Mouse (Mus musculus) kidney, adult 11 months (tissue): ENCODE data around the gene Rbm47.

Experiments used
- DNase-seq: peaks from one replicate; pipeline ENCODE4 v3.0.0; 2022

Gene Rbm47

DNA sequence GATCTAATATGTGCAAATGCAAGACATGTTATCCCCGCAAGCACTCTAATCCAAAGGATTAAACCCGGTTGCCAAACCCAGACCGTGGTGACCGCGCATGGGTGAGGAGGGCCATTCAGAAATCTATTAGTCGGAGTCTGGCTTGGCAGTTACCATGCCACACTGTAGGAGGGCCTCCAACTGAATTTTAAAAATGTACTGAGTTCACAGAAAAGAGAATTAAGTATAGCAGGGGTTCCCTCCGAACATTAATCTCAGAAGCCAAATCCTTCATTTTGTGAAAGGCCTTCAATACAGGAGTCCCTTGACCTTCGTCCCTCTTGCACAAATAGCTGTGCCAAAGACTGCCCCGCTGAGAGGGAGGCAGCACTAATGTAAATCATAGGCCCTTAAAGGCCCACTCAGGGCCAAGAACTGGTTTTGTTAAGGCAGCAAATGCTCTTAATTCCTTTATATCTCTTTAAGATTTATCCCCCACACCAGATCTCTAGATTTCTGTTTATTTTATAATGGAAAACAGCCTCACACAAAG is 16.4 kb downstream of the Rbm47 start:
- DNase-seq = peak; percentile 35

GRCm38 (mm10) chr5:66154616-66155015 is 18.3 kb downstream of the Rbm47 start:
- DNase-seq = no peak

- no peak for DNase-seq
Measured at GRCm38 (mm10) chr5:66153486-66153885, 19.4 kb downstream of the Rbm47 start.

DNA sequence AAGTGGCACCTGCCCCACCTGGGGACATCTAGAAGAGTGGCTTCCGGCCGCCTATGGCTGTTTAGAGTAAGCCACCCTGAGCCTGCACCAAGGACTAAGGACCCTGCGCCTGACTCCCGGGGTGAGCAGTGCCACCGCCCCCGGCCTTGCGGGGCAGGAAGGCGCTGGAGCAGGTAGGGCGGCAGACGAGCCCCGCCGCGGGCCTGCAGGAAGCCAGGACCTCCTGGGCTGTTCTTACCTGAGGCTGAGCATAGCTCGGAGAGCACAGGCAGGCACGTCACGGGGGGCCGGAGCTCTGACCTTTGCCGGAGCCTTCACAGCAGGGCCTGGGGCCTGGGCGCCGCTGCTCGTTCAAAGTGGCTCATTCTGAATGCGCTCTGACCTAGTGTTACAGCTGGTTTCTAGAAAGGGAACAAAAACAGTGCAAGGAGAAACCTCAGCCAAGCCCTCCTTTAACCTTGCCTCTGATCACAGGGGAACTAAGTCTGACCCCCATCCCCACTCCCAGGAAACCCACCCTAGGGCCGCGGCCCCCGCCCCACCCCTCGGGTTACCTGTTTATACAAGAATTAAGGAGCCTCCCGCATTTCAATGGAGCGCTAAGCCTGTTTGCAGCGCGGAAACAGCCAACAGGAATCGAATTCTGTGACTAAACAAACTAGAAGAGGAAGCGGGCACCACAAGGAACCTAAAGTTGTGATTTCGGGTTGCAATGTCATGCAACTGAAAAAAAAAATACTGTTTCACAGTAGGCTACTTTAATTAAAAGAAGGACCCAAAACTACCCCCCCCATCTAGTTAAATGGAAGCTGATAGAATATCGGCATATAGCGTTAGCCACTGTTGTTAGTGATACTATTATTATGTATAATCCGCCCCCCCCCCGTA is 21.4 kb downstream of the Rbm47 start:
- DNase-seq = peak; percentile 75

- peak; percentile 82 for DNase-seq
Measured at GRCm38 (mm10) chr5:66150706-66151300, 22.1 kb downstream of the Rbm47 start.

- no peak for DNase-seq
Measured at GRCm38 (mm10) chr5:66150106-66150705, 22.7 kb downstream of the Rbm47 start.

- DNase-seq = no peak
Measured at GRCm38 (mm10) chr5:66149571-66149970, 23.3 kb downstream of the Rbm47 start.

DNA sequence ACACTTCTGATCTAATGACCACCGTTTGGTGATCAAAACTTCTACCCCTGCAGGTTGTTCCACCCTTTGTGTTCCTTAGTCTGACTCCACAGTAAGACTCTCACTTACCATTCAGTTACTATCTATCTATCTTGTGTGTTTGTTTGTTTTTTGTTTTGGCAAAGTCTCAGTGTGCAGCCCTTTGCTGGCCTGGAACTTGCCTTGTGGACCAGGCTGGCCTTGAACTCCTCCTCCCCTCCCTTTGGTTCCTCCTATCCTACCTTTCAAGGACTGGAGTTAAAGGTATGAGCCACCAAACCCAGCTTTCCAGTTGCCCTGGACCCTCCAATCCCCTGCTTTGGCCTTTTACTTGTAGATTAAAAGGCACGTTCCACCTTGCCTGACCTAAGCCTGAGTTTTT is 23.8 kb downstream of the Rbm47 start:
- no peak for DNase-seq

DNA sequence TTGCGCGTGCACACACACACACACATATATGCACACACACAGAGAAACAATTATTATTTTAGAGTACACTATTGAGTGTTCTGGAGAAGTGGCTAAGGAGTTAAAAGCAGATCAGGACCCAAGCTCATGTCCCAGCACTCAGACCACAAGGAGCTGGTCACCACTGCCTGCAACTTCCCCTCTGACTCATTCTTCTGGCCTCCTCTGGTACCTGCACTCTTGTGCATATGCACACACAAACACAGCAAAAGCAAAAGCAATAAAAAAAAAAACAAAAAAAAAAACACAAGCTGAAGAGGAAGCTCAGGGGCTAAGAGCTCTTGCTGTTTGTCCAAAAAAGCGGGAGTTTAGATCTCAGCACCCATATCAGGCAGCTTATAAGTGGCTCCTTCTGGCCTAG is 25.6 kb downstream of the Rbm47 start:
- DNase-seq = no peak

DNA sequence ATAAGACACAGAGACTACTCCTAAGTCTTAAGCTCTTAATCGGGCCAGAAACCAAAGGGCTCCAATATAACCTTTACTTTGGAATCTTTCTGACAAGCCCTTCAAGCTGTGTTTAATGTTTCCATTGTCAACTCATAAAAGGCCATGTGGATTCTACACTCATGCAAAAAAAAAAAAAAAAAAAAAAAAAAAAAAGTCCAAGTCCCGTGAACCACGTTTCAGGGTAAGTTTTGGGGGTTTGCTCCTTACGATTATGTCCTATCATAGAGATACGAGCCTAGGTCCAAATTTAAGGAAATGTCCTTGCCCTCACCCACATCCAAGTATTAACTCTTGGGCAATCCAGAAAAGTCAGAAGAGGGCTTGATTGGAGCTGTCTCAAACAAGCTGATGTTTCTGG is 27.3 kb downstream of the Rbm47 start:
- DNase-seq = no peak

DNA sequence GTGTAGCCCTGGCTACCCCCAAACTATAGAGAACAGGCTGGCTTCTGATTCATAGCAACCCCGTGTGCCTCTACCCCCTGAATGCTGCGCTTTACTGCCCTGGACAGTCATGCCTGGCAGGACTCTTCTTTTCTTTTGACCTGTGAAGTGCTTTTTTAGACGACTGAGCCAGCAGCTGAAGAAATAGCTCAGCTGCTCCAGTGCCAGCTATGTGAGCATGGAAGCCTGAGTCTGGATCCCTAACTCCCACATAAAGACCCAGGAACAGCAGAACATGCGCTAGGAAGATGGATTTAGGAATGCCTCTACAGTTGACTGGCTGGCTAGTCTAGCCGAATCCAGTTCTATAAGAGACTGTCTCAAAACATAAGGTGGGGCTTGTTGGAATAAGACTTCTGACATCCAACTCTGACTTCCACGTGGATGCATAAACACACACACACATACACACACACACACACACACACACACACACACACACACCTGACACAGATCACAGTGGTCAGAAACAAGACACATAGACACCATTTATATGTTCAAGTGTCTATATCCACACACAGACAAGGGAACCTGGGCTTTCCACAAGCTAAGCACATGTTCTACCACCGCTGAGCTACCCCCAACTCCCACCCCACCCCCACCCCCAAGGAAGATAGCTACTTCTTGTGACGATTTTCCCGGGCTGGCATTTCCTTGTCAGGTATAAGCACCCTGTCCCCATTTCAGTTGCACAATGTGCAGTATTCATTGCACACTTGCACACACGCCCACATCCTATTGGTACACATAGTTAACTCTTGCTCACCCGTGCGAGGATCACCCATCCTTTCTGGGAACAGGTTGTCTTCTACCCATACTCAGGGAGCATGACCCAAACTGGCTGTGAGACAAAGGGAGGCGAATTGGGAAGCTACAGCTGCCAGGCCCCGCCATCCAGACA is 29.6 kb downstream of the Rbm47 start:
- DNase-seq = no peak

DNA sequence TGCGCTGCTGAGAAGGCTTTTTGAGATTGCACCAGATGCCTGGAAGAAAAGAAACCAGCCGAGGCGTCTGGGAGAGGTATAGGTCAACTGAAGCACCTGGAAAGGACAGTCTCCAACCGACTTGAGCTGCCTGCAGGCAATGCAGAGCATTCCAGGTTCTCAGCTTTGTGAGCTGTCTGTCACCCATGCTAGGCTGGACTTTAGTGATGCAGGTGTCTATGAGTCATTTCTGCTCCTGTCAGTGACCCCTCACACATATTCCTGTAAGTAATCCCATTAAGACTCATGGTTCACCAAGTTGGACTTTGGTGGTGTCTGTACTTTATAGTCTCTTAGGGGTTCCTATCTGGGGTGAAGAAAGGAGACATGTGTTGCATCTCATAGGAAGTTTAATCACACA is 31.4 kb downstream of the Rbm47 start:
- no peak for DNase-seq

DNA sequence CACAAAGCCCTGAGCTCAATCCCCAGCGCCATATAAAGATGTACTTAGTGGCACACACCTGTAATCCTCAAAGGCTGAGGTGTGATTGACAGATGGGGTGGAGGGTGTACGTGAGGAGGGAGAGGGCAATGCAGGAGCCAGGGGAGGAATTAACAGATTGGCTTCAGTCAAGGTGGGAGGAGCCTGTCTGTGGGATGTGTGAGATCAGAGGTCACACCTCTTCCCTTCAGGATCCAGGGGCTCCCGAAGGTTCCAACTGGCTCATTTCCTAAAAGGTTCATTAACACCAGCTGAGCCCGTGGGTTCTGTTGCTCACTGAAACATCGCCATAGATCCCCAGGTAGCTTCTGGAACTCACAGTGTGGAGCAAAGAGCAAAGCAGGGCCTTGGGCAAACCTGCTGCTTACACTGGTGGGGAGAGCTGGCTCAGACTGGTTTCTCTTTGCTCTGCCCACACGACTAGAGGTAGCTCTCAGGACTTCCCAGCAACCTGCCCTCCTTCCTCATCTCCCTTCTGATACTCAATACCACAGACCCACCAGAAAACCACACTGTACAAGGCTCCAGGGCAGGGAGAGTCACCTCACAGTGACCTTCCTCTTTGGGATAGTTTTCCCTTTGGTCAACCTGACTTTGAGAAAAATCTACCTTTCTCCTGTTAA is 33.2 kb downstream of the Rbm47 start:
- DNase-seq = peak; percentile 67

- DNase-seq = no peak
Measured at GRCm38 (mm10) chr5:66139171-66139570, 33.7 kb downstream of the Rbm47 start.

DNA sequence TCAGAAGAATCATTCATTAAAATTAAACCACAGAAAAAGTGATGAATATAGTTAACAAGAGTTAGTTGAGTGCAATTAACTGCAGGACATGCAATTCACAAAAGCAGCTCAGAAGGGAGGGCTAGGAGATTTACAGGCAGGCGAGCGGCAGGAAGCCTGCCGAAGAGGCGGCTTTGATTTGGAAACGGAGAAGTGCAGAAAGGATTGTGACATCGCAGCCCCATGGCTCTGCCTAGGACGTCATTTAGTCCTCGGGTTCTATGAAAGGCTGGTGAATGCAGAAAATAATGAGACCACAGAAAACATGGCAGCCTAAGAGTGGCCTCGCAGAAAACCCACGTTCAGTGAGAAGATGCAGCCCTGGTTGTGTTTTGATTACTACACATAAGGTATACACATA is 34.3 kb downstream of the Rbm47 start:
- DNase-seq = no peak

DNA sequence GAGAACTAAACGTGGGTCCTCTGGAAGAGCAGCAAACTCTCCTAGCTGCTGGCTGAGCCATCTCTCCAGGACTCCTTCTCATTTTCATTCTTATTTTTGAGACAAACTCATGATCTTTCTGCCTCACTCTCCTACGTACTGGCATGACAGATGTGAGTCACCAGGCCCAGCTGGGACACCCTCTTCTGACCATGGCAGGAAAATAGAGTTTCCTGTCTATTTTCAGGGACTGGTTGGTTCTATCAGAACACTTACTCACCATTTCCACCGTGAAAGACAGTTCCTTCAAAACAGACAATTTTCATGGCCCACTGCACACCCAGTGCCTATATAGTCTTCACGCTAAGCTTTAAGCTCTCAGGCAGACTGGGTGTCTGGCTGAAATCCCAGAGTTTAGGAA is 35.7 kb downstream of the Rbm47 start:
- DNase-seq = no peak

DNA sequence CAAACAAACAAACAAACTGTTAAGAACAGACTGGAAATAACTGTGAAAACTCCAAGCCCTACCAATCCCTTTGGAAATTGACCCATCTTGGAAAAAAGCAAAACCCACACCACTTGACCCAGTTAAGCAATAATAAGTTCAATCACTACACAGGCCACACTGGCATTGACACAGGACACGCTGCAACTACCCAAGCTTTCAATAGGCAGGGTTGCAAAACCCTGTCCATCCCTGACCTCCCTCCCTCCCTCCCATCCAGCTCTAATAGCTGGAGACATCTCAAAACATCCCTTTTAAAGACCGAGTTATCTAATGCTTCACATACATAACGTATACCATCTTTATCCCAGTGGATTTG is 37.1 kb downstream of the Rbm47 start:
- DNase-seq = no peak

GRCm38 (mm10) chr5:66135161-66135852 is 37.6 kb downstream of the Rbm47 start:
- no peak for DNase-seq

GRCm38 (mm10) chr5:66134578-66134977 is 38.3 kb downstream of the Rbm47 start:
- no peak for DNase-seq

DNA sequence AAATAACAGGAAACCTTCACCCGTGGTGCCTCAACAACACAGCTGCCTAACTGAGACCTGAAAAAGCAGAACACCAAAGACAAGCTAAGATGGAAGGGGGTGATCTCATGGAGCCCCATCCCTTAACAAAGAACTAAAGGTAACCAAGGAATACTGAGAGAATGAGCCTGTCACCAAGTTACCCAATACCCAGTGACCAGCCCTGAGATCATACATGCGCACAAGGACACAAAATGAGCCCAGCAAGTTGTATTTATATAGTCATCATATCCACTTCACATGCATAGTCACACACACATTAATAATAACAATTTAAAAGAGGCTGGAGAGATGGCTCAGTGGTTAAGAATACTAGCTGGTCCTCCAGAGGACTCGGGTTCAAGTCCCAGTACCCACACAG is 44.0 kb downstream of the Rbm47 start:
- DNase-seq = no peak

DNA sequence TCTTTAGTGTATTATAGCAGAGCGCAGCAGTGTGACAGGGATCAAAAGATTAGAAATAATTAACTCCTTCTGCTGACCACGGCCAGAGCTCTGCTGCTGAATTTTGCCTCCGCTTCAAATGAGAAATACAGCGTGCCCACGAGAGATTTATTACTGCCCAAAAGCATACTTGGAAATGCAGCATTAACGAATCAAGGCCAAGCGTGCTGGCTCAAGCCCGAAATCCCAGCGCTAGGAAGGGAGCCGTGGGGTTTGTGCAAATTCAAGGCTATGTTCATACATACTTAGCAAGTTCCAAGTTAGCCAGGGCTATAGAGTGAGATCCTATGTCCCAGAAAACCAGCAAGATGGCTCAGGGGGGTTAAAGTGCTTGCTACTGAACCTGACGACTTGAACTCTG is 47.5 kb downstream of the Rbm47 start:
- no peak for DNase-seq

DNA sequence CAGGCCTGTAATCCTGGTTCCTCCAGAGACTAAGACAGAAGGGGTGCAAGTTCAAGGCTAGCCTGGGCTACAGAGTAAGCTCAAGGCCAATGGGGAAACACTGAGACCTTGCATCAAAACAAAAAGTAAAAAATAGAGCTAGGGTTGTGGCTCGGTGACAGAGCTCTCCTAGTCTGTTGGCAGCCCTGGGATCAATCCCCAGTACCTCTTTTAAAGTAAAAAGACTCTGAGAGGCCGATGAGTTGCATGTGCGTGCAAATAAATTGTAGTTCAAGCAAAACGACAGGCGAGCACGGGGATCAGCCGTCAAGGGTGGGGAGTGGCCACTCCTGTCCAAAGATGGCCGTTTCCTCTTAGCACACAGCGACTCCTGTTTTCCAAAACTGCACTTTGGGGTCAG is 48.0 kb downstream of the Rbm47 start:
- no peak for DNase-seq
